Mouse (Mus musculus) gastrocnemius, postnatal 4 days (tissue): ENCODE measurements around the gene Cxadr. TPM values are rescaled to one million over a fixed set of nuclear protein-coding genes. Genes with fewer than 3 reads are reported as not detected.
"Not testable (repeated sequence)": the region's sequence is repeated elsewhere in the genome, so short reads cannot be mapped to it uniquely, and the experiment has no call there.

Source experiments
- DNase-seq, 2 experiments: peaks; one replicate each; pipeline ENCODE4 v3.0.0; 2021 to 2022; ENCODE audit warnings: low spot score in 2 of 2, mixed read lengths in 2 of 2
- total RNA-seq, 2 experiments: library from RNA; stranded (reverse); gene quantifications; 2 replicates each; pipeline ENCODE4 v1.2.3; 2021

Gene Cxadr
- total RNA-seq, 2 experiments from 2014 or later, result 1.8 to 2.4 TPM

- no peak for DNase-seq
These were observed 60.2 kb downstream of the Cxadr start for GRCm38 (mm10) chr16:78361466-78361865.

- not testable (repeated sequence) for DNase-seq
These were observed 63.3 kb downstream of the Cxadr start for GRCm38 (mm10) chr16:78364554-78364953.

GRCm38 (mm10) chr16:78371491-78372046, 70.3 kb downstream of the Cxadr start:
- DNase-seq, result no peak

- no peak for DNase-seq
These were observed 71.5 kb downstream of the Cxadr start for GRCm38 (mm10) chr16:78372786-78373185.

GRCm38 (mm10) chr16:78373743-78374142, 72.5 kb downstream of the Cxadr start:
- no peak for DNase-seq

GRCm38 (mm10) chr16:78375222-78375621, 73.9 kb downstream of the Cxadr start:
- DNase-seq, result no peak

GRCm38 (mm10) chr16:78375821-78376691, 74.8 kb downstream of the Cxadr start:
- peak; percentile 52 to 55 for DNase-seq

GRCm38 (mm10) chr16:78376745-78377570, 75.7 kb downstream of the Cxadr start, which contains the start of gene Btg3:
Gene Btg3 (minus strand): TSS chr16:78377192.
- DNase-seq, result peak; percentile 89 to 90

- no peak for DNase-seq
These were observed 77.2 kb downstream of the Cxadr start for GRCm38 (mm10) chr16:78378493-78378892.

- no peak for DNase-seq
These were observed 87.8 kb downstream of the Cxadr start for GRCm38 (mm10) chr16:78389122-78389521.

- no peak for DNase-seq
These were observed 88.7 kb downstream of the Cxadr start for GRCm38 (mm10) chr16:78389986-78390385.

GRCm38 (mm10) chr16:78391354-78391753, 90.1 kb downstream of the Cxadr start:
- no peak for DNase-seq

- DNase-seq, result no peak
These were observed 97.4 kb downstream of the Cxadr start for GRCm38 (mm10) chr16:78398734-78399133.

GRCm38 (mm10) chr16:78399423-78399822, 98.1 kb downstream of the Cxadr start:
- DNase-seq, result no peak

GRCm38 (mm10) chr16:78402316-78402715, 101.0 kb downstream of the Cxadr start:
- DNase-seq, result no peak

GRCm38 (mm10) chr16:78406657-78407056, 105.4 kb downstream of the Cxadr start:
- DNase-seq, result no peak

GRCm38 (mm10) chr16:78407855-78408254, 106.6 kb downstream of the Cxadr start:
- no peak for DNase-seq
